Mouse (Mus musculus): ENCODE results near the gene St7.

- TF ChIP-seq POLR2A (IDR thresholded peaks at IDR 0.05; ENCODE audit: control insufficient read depth, extremely low read depth, insufficient read depth, low read length, poor library complexity) (no peak), CTCF (IDR thresholded peaks at IDR 0.05; ENCODE audit: borderline replicate concordance, control insufficient read depth, extremely low read depth, insufficient read depth, low read length, poor library complexity) (no peak)
Measured at GRCm38 (mm10) chr6:17747724-17748123, 55.0 kb downstream of the St7 start.
